Mouse (Mus musculus): ENCODE measurements around the gene Vmn1r77. TPM values are rescaled to one million over a fixed set of nuclear protein-coding genes. Genes with fewer than 3 reads are reported as not detected.
"Not testable (repeated sequence)": the region's sequence is repeated elsewhere in the genome, so short reads cannot be mapped to it uniquely, and the experiment has no call there.

Vmn1r77 gene
- not detected in 2 replicates for polyA plus RNA-seq (2016; fragmentation: Nextera tagmentation; extraction: Ambion mirVana)

DNA sequence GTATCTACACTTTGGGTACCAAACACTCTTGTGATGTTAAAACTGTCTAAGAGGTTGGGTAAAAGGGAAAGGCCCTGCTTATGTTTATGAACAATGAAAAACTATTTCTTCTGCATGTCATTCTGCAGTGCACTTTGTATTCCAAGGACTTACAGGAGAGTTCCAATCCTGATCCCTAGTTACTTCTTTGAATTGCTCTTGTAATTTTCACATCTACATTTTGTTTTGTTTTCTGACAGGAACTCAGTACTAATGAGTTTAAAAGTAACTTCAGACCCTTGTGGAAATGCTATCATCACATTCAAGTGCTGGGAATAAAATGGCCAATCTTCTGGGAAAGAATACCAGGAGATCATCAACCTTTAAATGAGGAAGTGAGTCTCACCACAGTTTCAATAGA is at the start of gene Vmn1r77:
Vmn1r77 (plus strand) TSS at position 301 of the 400 bp plus-strand sequence.
- not testable (repeated sequence) for H3K36me3 ChIP-seq; H3K4me1 ChIP-seq (replicated peaks); H3K4me3 ChIP-seq; H3K27ac ChIP-seq; DNase-seq (ENCODE audit: low spot score); H3K9me3 ChIP-seq; H3K27me3 ChIP-seq (ENCODE audit: insufficient read depth, poor library complexity, severe bottlenecking)

DNA sequence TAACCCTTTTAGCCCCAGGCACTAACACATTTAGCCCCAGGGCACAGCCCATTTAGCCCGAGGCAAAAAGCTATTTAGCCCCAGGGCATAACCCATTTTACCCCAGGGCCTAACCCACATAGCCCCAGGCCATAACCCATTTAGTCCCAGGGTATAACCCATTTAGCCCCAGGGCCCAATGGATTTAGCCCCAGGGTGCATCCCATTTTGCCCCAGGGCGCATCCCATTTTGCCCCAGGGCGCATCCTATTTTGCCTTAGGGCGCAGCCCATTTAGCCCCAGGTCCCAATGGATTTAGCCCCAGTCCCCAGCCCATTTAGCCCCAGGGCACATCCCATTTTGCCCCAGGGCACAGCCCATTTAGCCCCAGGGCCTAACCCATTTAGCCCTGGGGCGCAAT is 25.1 kb upstream of the Vmn1r77 start:
- not testable (repeated sequence) for H3K4me3 ChIP-seq; DNase-seq (ENCODE audit: low spot score); H3K27me3 ChIP-seq (ENCODE audit: insufficient read depth, poor library complexity, severe bottlenecking); H3K36me3 ChIP-seq; H3K9me3 ChIP-seq; H3K27ac ChIP-seq; H3K4me1 ChIP-seq (replicated peaks)
- WGBS, result 93% methylated on average over 5 of the region's 5 CpGs

DNA sequence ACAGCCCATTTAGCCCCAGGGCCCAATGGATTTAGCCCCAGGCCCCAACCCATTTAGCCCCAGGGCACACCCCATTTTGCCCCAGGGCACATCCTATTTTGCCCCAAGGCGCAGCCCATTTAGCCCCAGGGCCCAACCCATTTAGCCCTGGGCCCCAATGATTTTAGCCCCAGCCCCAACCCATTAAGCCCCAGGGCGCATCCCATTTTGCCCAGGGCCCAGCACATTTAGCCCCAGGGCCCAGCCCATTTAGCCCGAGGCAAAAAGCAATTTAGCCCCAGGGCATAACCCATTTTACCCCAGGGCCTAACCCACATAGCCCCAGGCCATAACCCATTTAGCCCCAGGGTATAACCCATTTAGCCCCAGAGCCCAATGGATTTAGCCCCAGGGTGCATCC is 24.2 kb upstream of the Vmn1r77 start:
- WGBS, result 86% methylated on average over 3 of the region's 3 CpGs
- H3K9me3 ChIP-seq; H3K36me3 ChIP-seq; DNase-seq (ENCODE audit: low spot score); H3K27me3 ChIP-seq (ENCODE audit: insufficient read depth, poor library complexity, severe bottlenecking); H3K4me1 ChIP-seq (replicated peaks); H3K27ac ChIP-seq; H3K4me3 ChIP-seq: not testable (repeated sequence)

DNA sequence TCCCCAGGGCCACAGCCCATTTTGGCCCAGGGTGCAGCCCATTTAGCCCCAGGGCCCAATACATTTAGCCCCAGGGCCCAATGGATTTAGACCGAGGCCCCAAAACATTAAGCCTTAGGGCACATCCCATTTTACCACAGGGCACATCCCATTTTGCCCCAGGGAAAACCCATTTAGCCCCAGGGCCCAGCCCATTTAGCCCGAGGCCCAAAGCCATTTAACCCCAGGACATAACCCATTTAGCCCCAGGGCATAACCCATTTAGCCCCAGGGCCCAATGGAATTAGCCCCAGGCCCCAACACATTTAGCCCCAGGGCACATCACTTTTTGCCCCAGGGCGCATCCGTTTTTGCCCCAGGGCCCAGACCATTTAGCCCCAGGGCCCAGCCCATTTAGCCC is 23.4 kb upstream of the Vmn1r77 start:
- H3K27ac ChIP-seq, result no peak overlapping the region
- no peak for DNase-seq (ENCODE audit: low spot score)
- H3K27me3 ChIP-seq (ENCODE audit: insufficient read depth, poor library complexity, severe bottlenecking), result no peaks in the 10 kb centered on the region
- 84% methylated on average over 4 of the region's 4 CpGs for WGBS
- H3K4me3 ChIP-seq, result no peak overlapping the region
- no peaks in the 10 kb centered on the region for H3K36me3 ChIP-seq
- H3K4me1 ChIP-seq (replicated peaks), result no peaks in the 10 kb centered on the region
- peaks cover 4% of the 10 kb centered on the region; the same call in 1 of the 2 replicates for H3K9me3 ChIP-seq

GRCm38 (mm10) chr7:12017829-12018228 is 18.7 kb upstream of the Vmn1r77 start:
- not testable (repeated sequence) for H3K4me1 ChIP-seq (replicated peaks); H3K4me3 ChIP-seq; H3K36me3 ChIP-seq; H3K9me3 ChIP-seq; H3K27ac ChIP-seq; H3K27me3 ChIP-seq (ENCODE audit: insufficient read depth, poor library complexity, severe bottlenecking); DNase-seq (ENCODE audit: low spot score)
- WGBS, result 82% methylated on average over 2 of the region's 2 CpGs

DNA sequence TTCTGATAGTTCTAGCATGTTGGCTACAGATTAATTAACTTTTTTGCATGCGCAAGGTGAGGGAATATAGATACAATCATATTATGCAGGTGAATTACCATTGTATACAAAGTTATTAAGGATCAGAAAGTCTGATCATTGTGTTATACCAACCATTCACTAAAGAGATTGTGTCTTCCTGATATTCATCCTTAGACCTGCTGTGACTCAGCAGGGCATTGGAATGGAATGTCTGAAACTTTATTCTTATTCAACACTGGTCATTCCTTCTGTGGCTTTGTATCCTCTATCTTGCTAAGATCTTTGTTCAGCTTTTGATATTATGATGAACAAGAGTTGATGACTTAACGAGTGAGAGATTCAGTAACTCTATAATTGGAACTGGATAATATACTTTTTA is 4.1 kb downstream of the Vmn1r77 start:
- Histone ChIP-seq H3K27me3 (ENCODE audit: insufficient read depth, poor library complexity, severe bottlenecking) (no peaks in the 10 kb centered on the region), H3K4me3 (no peak overlapping the region), H3K4me1 (replicated peaks) (no peaks in the 10 kb centered on the region), H3K9me3 (peaks cover 14% of the 10 kb centered on the region; the same call in 1 of the 2 replicates), H3K36me3 (no peaks in the 10 kb centered on the region), H3K27ac (no peak overlapping the region)
- DNase-seq (ENCODE audit: low spot score), result no peak
- WGBS, result 77% methylated on average over 2 of the region's 2 CpGs

Other genes starting within 250 kb of the Vmn1r77 start
- not detected in 2 replicates for gene Vmn1r74, start 202.8 kb upstream of the Vmn1r77 start, polyA plus RNA-seq (2016; fragmentation: Nextera tagmentation; extraction: Ambion mirVana)
- gene Vmn1r75, start 162.1 kb upstream of the Vmn1r77 start, polyA plus RNA-seq (2016; fragmentation: Nextera tagmentation; extraction: Ambion mirVana), result not detected in 2 replicates
- gene Vmn1r76, start 98.5 kb upstream of the Vmn1r77 start, polyA plus RNA-seq (2016; fragmentation: Nextera tagmentation; extraction: Ambion mirVana), result not detected in 2 replicates
- gene Vmn1r78, start 113.5 kb downstream of the Vmn1r77 start, polyA plus RNA-seq (2016; fragmentation: Nextera tagmentation; extraction: Ambion mirVana), result not detected in 2 replicates
- gene Vmn1r79, start 134.5 kb downstream of the Vmn1r77 start, polyA plus RNA-seq (2016; fragmentation: Nextera tagmentation; extraction: Ambion mirVana), result not detected in 2 replicates
- not detected in 2 replicates for gene Vmn1r80, start 152.5 kb downstream of the Vmn1r77 start, polyA plus RNA-seq (2016; fragmentation: Nextera tagmentation; extraction: Ambion mirVana)
- gene Vmn1r81, start 231.5 kb downstream of the Vmn1r77 start, polyA plus RNA-seq (2016; fragmentation: Nextera tagmentation; extraction: Ambion mirVana), result not detected in 2 replicates